Mouse (Mus musculus) cerebellum, adult 18-20 months (tissue): Measurements from ENCODE around the gene Zfp57.
"Not testable (repeated sequence)": the region's sequence is repeated elsewhere in the genome, so short reads cannot be mapped to it uniquely, and the experiment has no call there.

Experiments used
- DNase-seq, 2 experiments: peaks; one replicate each; pipeline ENCODE4 v3.0.0; 2021

Zfp57 gene

DNA sequence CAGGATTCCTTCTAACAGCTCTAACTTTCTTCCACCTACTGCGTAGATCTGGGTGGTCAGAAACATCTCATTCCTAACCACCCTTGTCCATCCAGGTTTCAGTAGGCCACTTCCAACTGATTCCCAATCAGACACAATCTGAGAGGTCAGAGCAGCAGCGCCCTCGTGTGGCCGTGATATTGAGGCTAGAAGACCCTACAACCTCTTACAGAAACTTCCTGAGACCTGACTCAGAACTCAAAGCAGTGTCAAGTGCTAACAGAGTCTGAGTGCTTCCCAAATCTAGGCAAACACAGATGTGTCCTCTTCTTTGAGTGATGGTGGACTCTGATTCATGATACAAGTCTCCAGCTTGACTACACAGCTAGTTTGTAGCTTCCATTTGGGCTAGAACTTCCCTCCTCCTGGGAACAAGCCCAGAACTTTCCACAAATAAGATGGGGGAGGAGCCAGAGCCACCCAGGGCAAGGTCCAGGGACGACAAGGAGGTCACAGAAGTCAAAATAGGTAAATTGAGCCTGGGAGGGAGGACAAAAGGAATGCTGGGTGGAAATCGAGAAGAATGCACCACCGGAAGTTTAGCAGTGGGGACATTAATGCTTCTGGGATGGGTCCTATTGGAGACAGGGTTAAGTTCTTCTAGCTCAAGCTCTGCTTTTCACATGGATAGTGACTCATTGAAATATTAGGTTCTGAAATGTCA is 3.8 kb upstream of the Zfp57 start:
- peak; percentile 75 to 79 for DNase-seq

DNA sequence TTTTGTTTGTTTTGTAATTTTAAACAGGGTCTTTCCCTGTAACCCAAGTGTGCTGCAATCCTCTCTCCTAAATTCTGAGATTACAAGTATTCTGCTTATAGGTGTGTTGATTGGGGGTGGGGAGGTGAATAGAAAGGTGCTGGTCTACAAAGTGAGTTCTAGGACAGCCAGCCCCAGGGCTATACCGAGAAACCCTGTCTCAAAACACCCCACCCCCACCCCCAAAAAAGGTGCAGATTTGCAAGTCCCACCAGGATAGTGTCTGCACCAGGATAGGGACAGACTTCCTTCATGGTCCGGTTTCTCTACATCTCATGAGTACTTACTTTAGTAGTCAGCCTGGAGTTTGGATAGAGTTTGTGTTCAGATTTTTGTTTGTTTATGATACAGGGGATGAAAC is 2.5 kb upstream of the Zfp57 start:
- no peak for DNase-seq

GRCm38 (mm10) chr17:37002364-37003330 is 1.7 kb downstream of the Zfp57 start:
- DNase-seq, result peak; percentile 28 to 35

GRCm38 (mm10) chr17:37003366-37003765 is 2.4 kb downstream of the Zfp57 start:
- DNase-seq, result no peak

- no peak for DNase-seq
Measured at GRCm38 (mm10) chr17:37008161-37008560, 7.2 kb downstream of the Zfp57 start.

- no peak for DNase-seq
Measured at GRCm38 (mm10) chr17:37009460-37010042, 8.6 kb downstream of the Zfp57 start.

DNA sequence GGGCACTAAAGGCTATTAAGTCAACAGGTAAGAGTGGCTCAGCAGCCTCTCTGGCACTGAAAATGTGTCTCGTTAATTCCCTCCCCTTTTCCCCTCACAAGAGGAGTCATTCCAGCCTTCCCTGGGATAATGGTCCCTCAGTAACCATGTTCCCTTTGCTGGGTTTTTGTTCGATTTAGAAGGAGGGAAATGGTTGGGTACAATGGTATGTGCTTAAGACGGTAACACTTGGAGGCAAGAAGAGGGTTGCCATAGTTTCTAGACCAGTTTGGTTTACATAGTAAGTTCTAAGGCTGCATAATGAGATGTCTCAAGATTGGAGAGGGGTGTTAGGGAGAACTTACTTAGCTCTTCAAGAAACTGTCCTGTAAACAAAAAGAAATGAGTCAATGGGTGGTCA is 10.8 kb downstream of the Zfp57 start:
- DNase-seq, result no peak

DNA sequence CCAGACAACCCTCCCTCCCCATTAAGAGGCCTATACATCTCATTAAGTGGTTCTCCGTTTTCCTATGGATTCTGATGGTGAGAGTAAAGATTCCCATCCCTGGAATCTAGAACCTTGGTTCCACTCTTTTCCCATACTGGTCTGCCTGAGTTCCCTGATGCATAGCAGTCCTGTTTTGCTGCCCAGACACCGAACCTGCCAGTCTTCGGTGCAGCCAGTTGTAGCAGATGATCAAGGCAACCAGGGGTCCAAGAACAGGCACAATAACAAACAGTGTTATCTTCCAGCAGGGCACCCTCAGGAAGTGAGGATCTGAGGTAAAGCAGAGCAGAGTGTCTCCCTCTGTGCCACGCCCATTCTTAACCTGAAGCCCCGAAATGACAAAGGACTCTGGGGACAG is 11.2 kb downstream of the Zfp57 start:
- DNase-seq, result no peak

GRCm38 (mm10) chr17:37016333-37016732 is 15.4 kb downstream of the Zfp57 start:
- no peak for DNase-seq

GRCm38 (mm10) chr17:37018328-37018727 is 17.4 kb downstream of the Zfp57 start:
- DNase-seq, result no peak

DNA sequence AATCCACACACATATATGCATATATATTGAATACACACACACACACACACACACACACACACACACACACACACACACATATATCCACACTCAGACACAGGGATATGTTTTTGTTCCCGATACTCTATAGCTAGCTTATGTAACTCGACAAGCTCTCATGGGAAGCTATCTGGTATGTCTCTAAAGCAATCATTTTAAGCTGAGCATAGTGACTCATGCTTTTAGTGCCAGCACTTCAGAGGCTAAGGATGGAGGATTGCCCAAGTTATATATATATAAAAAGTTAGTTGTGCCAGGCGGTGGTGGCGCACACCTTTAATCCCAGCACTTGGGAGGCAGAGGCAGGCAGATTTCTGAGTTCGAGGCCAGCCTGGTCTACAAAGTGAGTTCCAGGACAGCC is 18.3 kb downstream of the Zfp57 start:
- DNase-seq, result not testable (repeated sequence)

- no peak for DNase-seq
Measured at GRCm38 (mm10) chr17:37022628-37023576, 21.9 kb downstream of the Zfp57 start, which contains the start of gene Mog. Gene Mog (minus strand): TSS chr17:37023398.

- DNase-seq, result no peak
Measured at GRCm38 (mm10) chr17:37026425-37026824, 25.5 kb downstream of the Zfp57 start.

DNA sequence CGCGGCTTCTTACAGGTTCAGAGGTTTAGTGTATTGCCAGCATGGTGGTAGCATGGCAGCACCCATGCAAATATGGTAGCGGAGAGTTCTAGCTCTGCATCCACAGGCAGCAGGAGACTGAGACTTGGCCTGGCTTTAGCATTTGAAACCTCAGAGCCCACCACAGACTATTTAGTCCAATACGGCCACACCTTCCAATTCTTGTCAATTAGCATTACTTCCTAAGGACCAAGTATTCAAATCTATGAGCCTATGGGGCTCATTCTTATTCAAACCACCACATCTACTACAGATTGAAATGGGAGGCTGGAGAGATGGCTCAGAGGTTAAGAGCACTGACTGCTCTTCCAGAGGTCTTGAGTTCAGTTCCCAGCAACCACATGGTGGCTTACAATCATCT is 26.5 kb downstream of the Zfp57 start:
- DNase-seq, result no peak

- DNase-seq, result no peak
Measured at GRCm38 (mm10) chr17:37028212-37028611, 27.2 kb downstream of the Zfp57 start.

- peak; percentile 93 to 96 for DNase-seq
Measured at GRCm38 (mm10) chr17:37028683-37029120, 27.7 kb downstream of the Zfp57 start.

- no peak for DNase-seq
Measured at GRCm38 (mm10) chr17:37029162-37029561, 28.2 kb downstream of the Zfp57 start.

GRCm38 (mm10) chr17:37039127-37039894 is 38.3 kb downstream of the Zfp57 start:
- DNase-seq, result no peak

DNA sequence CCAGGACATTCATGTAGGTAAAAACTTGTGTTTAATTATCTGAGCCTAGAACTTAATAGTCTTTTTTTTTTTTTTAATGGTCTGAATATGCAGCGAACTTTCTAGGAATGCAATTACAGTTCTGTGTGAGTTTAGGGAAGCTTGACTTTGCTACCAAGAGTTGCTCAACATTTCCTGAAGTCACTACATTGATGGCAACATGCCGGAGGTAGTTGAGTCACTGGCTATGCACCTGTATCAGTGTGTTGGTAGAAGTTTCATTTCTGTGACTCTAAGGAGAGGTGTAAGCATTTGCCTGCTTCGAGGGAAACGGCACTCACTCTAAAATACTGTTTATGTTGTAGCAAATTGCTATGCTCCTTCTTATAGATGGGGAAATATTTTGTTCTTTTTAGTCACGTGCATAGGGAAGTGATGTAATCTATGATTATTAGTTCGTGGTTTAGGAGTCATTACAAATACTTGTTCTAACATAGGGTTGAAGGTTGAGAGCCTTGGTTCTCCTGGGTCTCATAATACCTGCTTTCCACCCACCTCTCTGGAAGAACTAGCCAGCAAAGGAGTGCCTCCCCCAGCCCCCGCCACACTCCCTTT is 43.8 kb downstream of the Zfp57 start:
- no peak for DNase-seq

GRCm38 (mm10) chr17:37045611-37046311 is 44.8 kb downstream of the Zfp57 start, which contains the start of gene Gabbr1:
Gene Gabbr1 (plus strand): TSS chr17:37045966.
- peak; percentile 88 to 92 for DNase-seq
